Mouse (Mus musculus) cortical plate, adult 2 months (tissue): ENCODE data around the gene Aaas.

Experiments
- CTCF ChIP-seq: fragments of 200-500 bp; IDR thresholded peaks from 2 replicates; pipeline ENCODE4 v1.5.1; 2011; ENCODE audit warnings: mild to moderate bottlenecking, control low read depth, low read length; ENCODE audit not compliant: insufficient read depth; ENCODE audit errors: extremely low read depth
- POLR2A ChIP-seq: fragments of 200-500 bp; IDR thresholded peaks from 2 replicates; pipeline ENCODE4 v1.6.1; 2011; ENCODE audit warnings: mild to moderate bottlenecking, low read length, control low read depth; ENCODE audit not compliant: insufficient read depth; ENCODE audit errors: extremely low read depth

DNA sequence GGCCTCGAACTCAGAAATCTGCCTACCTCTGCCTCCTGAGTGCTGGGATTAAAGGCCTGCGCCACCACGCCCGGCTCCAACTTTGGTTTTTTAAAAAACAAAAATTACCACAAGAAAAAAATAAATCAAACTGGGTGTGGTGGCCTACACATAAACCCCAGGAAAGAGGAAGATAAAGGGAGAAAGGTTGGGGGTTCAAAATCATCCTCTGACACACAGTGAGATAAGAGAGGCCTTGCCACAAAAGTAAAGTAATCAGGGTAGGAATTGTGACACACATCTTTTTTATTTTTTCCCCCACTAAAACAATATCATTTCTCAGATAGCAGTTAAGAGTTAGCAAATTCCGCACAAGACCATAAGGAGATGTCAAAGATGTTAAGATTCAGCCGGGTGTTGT, 33.1 kb upstream of the Aaas start:
- TF ChIP-seq POLR2A (no peak), CTCF (no peak)
